Mouse (Mus musculus): ENCODE measurements around the gene Uba3. TPM values are rescaled to one million over a fixed set of nuclear protein-coding genes. Genes with fewer than 3 reads are reported as not detected.

Uba3 gene
- 46.9 and 55.7 TPM in 2 replicates for polyA plus RNA-seq (2021; fragmentation: Nextera tagmentation)
- long read RNA-seq, experiment 1, transcript Uba3-202 (17 exons, 2,465 nt): minor isoform, 127 of 419 reads
- long read RNA-seq, experiment 1, transcript Uba3-201 (18 exons, 2,257 nt): major isoform, 220 of 419 reads
- long read RNA-seq, experiment 1, transcript Uba3-204 (18 exons, 2,561 nt): minor isoform, 5 of 419 reads
- long read RNA-seq, experiment 1, partial matches to known transcripts: 28 of 419 reads
- long read RNA-seq, experiment 1, other reads (novel, unspliced or antisense): 37 of 419 reads
- long read RNA-seq, experiment 2, transcript Uba3-202 (17 exons, 2,465 nt): minor isoform, 21 of 99 reads
- long read RNA-seq, experiment 2, transcript Uba3-201 (18 exons, 2,257 nt): major isoform, 44 of 99 reads
- long read RNA-seq, experiment 2, partial matches to known transcripts: 24 of 99 reads
- long read RNA-seq, experiment 2, other reads (novel, unspliced or antisense): 9 of 99 reads

DNA sequence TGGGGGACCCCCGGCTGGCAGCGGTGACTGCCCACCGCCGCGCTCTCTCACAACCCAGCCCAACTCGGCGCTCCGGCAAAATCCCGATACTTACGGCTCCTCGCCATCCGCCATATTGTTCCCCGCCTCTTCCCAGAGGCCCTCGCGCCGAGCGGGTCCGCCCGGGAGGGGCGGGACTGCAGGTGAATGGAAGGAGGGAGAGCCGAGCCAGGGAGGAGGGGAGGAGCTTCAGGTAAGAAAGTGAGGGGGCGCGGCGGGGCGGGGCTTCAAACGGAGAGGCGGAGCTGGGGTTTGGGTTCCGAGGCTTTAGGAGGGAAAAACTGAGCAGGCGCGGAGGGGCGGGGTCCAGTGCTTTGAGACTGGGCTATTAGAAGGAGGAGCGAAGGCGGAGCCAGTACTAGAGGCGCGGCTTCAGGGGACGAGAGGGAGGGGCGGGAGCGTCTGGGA, at the start of gene Uba3:
Gene Uba3 (minus strand): TSS at position 209 of the 447 bp plus-strand sequence.

DNA sequence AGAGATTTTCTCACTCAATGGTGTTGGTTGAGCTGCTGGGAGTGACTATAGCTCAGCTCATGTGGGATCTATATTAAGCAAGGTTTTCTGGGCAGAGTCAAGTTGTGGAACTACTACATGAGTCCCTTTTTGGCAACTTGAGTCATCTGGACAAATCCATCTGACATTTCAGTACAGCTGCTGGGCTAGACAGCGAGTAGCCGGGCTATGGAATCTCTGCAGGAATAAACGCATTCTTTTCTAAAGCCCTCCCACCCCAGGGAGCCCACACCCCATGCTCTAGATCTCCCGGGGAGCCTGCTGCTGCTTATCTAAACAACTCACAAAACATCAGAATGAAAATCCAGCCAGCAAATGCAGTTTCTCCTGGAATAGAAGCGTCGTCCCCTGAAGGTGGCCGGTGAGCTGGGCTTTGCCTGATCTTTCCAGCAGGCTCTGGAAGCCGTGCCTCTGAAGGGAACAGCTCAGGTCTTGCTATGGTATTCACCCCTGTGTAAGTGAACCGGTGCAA, 47.3 kb upstream of the Uba3 start, which contains the start of gene Lmod3:
Gene Lmod3 (minus strand): TSS at position 49 of the 511 bp plus-strand sequence.

DNA sequence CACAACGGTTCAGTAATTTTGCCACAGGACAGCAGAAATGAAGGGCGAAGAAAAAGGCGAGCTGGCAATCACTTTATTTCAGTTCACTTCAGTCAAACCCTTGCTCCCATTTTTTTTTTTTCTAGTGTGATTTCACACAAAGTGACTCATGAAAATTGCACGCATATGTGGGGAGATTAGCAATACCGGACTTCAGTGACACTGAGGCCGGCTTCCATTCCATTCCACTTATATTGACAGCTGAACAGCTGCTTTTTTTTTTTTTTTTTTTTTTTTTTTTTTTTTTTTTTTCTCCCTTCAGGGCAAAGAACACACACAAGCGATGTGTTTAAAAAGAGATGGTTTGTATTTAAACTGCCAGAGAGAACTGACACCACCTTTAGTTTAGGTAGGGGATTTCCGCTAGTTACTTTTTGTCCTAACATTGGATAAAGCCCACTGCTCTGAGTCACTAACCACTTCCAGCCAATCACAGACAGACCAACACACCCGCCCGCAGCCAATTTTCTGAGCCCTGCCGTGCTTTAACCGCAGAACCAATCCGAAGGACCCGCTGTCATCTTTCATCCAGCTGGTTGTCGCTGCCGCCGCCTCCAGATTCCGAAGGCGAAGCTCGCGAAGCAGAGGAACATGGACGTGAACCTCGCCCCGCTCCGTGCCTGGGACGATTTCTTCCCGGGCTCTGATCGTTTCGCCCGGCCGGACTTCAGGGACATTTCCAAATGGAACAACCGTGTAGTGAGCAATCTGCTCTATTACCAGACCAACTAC, 4.9 kb upstream of the Uba3 start, which contains the start of gene Arl6ip5:
Gene Arl6ip5 (plus strand): TSS at position 499 of the 771 bp plus-strand sequence.

DNA sequence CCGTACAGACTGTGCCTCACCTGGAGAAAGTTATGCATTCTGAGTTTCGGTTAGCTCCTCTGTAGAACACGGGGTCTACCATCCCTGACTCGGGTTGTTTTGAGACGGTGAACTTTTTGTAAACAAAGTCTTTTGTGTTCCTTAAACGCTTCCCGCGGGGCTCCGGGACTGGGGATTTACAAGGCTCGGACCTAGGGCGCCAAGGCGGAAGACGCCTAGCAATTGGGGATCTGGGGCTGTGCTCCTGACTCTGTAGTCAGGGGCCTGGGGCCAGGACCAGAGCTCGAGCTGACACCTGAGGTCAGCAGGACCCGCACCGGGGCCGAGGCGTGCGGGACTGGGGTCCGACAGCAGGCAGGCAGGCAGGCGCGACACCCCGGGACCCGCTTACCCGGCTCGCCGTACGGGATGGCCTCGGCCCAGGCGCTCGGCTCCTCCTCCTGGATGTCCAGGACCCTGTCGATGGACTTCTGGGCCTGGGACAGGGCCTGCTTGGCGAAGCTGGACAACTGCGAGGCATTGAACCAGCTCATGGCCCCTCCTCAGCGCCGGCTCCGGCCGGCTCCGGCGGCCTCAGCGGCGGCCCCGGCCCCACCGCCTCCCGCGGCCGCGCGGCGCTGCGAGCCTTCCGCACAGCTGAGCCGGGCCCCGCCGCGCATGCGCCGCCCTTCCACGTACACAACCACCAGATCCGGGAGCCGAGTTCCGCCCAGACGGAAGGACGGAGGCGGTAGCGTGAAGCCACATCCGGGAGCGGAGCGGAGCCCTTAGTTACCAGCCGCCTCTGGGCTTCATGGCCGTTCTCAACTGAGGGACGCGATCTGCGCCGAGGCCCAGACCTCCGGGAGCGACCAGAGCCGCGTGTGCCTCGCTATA, 26.7 kb downstream of the Uba3 start, which contains the start of gene Tmf1:
Gene Tmf1 (minus strand): TSS at position 632 of the 876 bp plus-strand sequence.

DNA sequence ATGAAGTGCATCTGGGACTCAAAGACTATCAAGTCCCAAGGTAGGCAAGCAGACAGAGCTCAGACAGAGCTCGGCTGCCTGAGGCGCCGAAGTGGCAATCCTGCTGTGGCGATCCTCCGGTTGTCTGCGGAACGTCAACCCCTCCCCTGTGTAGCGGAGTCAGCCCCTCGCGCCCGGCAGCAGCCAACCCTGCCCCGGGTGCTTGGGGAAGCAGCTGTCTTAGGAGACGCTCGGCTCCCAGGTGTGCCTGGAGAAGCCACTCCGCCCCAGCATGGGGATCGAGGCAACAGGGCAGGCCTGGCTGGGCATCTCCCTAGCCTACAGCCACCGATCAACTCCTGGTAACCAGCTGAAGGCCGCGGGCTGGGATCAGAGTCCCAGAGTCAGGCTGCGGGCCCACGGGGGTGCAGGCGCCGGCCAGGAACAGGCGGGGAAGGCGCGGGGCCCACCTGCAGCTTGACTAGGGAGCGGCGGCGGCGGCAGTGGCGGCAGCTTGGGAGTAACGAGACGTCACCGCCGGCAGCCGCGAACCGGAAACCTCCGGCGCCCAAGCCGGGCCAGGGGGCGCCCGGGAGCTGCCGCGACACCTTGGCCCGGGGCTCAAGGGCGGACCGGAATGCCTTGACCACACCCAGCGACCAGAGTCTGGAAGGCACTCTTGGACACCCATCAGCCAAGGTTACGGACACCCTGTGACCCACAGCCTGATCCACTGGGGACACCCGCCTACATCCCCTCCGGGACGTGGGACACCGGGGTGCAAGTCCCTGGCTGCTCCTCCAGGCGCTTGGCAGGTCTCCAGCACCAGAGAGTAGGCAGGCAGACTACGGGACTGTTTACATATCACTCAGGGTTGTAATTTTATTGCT, 56.8 kb downstream of the Uba3 start, which contains the start of gene Eogt:
Gene Eogt (minus strand): TSS at position 800 of the 869 bp plus-strand sequence.

Other genes starting within 250 kb of the Uba3 start
- 0.23 and 0.67 TPM in 2 replicates for gene Fam19a4, start 145.2 kb downstream of the Uba3 start, polyA plus RNA-seq (2021; fragmentation: Nextera tagmentation)
- 6.3 TPM in 2 replicates for gene Eogt, start 56.5 kb downstream of the Uba3 start, polyA plus RNA-seq (2021; fragmentation: Nextera tagmentation)
- 39.4 and 47.4 TPM in 2 replicates for gene Tmf1, start 26.5 kb downstream of the Uba3 start, polyA plus RNA-seq (2021; fragmentation: Nextera tagmentation)
- 89.3 and 102 TPM in 2 replicates for gene Arl6ip5, start 5.0 kb upstream of the Uba3 start, polyA plus RNA-seq (2021; fragmentation: Nextera tagmentation)
- 0.06 and 0.09 TPM in 2 replicates for gene Lmod3, start 47.1 kb upstream of the Uba3 start, polyA plus RNA-seq (2021; fragmentation: Nextera tagmentation)

Measured in left cerebral cortex, adult 6 months (tissue).